Mouse (Mus musculus) CH12.LX (cell line): Measurements from ENCODE around the gene Lama2. TPM values are rescaled to one million over a fixed set of nuclear protein-coding genes. Genes with fewer than 3 reads are reported as not detected.

Source experiments
- DNase-seq: peaks from one replicate; pipeline ENCODE4 v3.0.0-alpha.2; 2013; ENCODE audit errors: extremely low read depth
- H3K27ac ChIP-seq: 2 replicates; pipeline ENCODE4 v1.5.1; 2012; ENCODE audit warnings: low read depth, mild to moderate bottlenecking, control low read depth, moderate library complexity; ENCODE audit not compliant: insufficient read depth
- H3K27me3 ChIP-seq: replicated peaks from 2 replicates; pipeline ENCODE3; 2012; ENCODE audit warnings: inconsistent platforms
- H3K36me3 ChIP-seq, 2 experiments: replicated peaks in 1 of 2; 2 replicates each; pipeline versions ENCODE3 to v1.6.1; 2012; ENCODE audit warnings: inconsistent platforms in 1 of 2, low read length in 1 of 2, mild to moderate bottlenecking in 1 of 2, mixed read lengths in 1 of 2, moderate library complexity in 1 of 2; ENCODE audit not compliant: control insufficient read depth in 1 of 2, insufficient read depth in 1 of 2
- H3K4me1 ChIP-seq, 2 experiments: 2 replicates each; pipeline ENCODE4 v1.6.1; 2012; ENCODE audit warnings: inconsistent platforms in 1 of 2, moderate library complexity in 1 of 2; ENCODE audit not compliant: insufficient read depth in 2 of 2, control insufficient read depth in 1 of 2
- H3K4me2 ChIP-seq: 2 replicates; pipeline ENCODE4 v1.6.1; 2012; ENCODE audit warnings: low read depth, mild to moderate bottlenecking, control low read depth; ENCODE audit not compliant: poor library complexity, insufficient read depth, severe bottlenecking
- H3K4me3 ChIP-seq, 3 experiments: fragments of 150-350 bp in 1 of 3; sonication (generic) in 1 of 3; replicated peaks in 1 of 3; 2 replicates each; pipeline versions ENCODE3 to v1.5.1; 2011 to 2012; ENCODE audit warnings: low read depth in 2 of 3, low read length in 2 of 3, mild to moderate bottlenecking in 2 of 3, moderate library complexity in 2 of 3, control low read depth in 1 of 3, improper control_type of control experiment in 1 of 3, inconsistent platforms in 1 of 3, mixed read lengths in 1 of 3; ENCODE audit not compliant: poor library complexity in 1 of 3
- H3K79me2 ChIP-seq: replicated peaks from 2 replicates; pipeline ENCODE4 v1.6.1; 2012; ENCODE audit warnings: mild to moderate bottlenecking, moderate library complexity; ENCODE audit not compliant: control insufficient read depth, poor library complexity, insufficient read depth, severe bottlenecking; ENCODE audit errors: extremely low read depth
- H3K9ac ChIP-seq: 2 replicates; pipeline ENCODE4 v1.6.1; 2012; ENCODE audit warnings: low read depth, mild to moderate bottlenecking, control low read depth, moderate library complexity; ENCODE audit not compliant: insufficient read depth
- H3K9me3 ChIP-seq: replicated peaks from 2 replicates; pipeline ENCODE3; 2012; ENCODE audit warnings: low read length, inconsistent platforms, mixed read lengths
- CTCF ChIP-seq, 2 experiments: IDR thresholded peaks in 1 of 2; conservative IDR thresholded peaks in 1 of 2; 2 replicates each; pipeline ENCODE4 v1.5.1; 2011 to 2012; ENCODE audit warnings: low read depth in 2 of 2, low read length in 2 of 2, improper control_type of control experiment in 1 of 2, inconsistent platforms in 1 of 2, mild to moderate bottlenecking in 1 of 2, moderate library complexity in 1 of 2
- E2F4 ChIP-seq: IDR thresholded peaks from 2 replicates; pipeline ENCODE4 v1.6.1; 2011; ENCODE audit warnings: low read depth, low read length, improper control_type of control experiment; ENCODE audit not compliant: insufficient replicate concordance
- EP300 ChIP-seq: IDR thresholded peaks from 2 replicates; pipeline ENCODE4 v1.6.1; 2011; ENCODE audit warnings: low read length, improper control_type of control experiment
- ETS1 ChIP-seq: conservative IDR thresholded peaks from 2 replicates; pipeline ENCODE4 v1.6.1; 2012; ENCODE audit warnings: low read depth, mild to moderate bottlenecking, inconsistent platforms, low read length, improper control_type of control experiment, moderate library complexity
- KAT2A ChIP-seq: IDR thresholded peaks from 2 replicates; pipeline ENCODE4 v1.6.1; 2012; ENCODE audit warnings: low read length, improper control_type of control experiment, inconsistent platforms; ENCODE audit not compliant: insufficient replicate concordance
- MAZ ChIP-seq: IDR thresholded peaks from 2 replicates; pipeline ENCODE4 v1.6.1; 2012; ENCODE audit warnings: low read depth, mild to moderate bottlenecking, inconsistent platforms, low read length, improper control_type of control experiment, moderate library complexity
- MEF2A ChIP-seq: IDR thresholded peaks from 2 replicates; pipeline ENCODE4 v1.6.1; 2014; ENCODE audit warnings: low read depth, mild to moderate bottlenecking, inconsistent platforms, low read length, improper control_type of control experiment, borderline replicate concordance
- MXI1 ChIP-seq: IDR thresholded peaks from 2 replicates; pipeline ENCODE4 v1.6.1; 2011; ENCODE audit warnings: mild to moderate bottlenecking, low read depth, low read length, improper control_type of control experiment
- POLR2A ChIP-seq: IDR thresholded peaks from 2 replicates; pipeline ENCODE4 v1.6.1; 2011; ENCODE audit warnings: low read depth, mild to moderate bottlenecking, improper control_type of control experiment, low read length
- POLR2AphosphoS2 ChIP-seq: IDR thresholded peaks from 2 replicates; pipeline ENCODE4 v1.6.1; 2011; ENCODE audit warnings: low read depth, low read length, improper control_type of control experiment
- RAD21 ChIP-seq: IDR thresholded peaks from 2 replicates; pipeline ENCODE4 v1.6.1; 2011; ENCODE audit warnings: low read depth, mild to moderate bottlenecking, low read length, improper control_type of control experiment, moderate library complexity
- RCOR1 ChIP-seq: conservative IDR thresholded peaks from 2 replicates; pipeline ENCODE4 v1.6.1; 2012; ENCODE audit warnings: low read depth, mild to moderate bottlenecking, inconsistent platforms, low read length, improper control_type of control experiment
- SIN3A ChIP-seq: IDR thresholded peaks from 2 replicates; pipeline ENCODE4 v1.6.1; 2012; ENCODE audit warnings: low read length, improper control_type of control experiment, inconsistent platforms
- SMC3 ChIP-seq: IDR thresholded peaks from 2 replicates; pipeline ENCODE4 v1.6.1; 2011; ENCODE audit warnings: low read depth, low read length, improper control_type of control experiment
- TCF12 ChIP-seq: IDR thresholded peaks from 2 replicates; pipeline ENCODE4 v1.6.1; 2014; ENCODE audit warnings: low read depth, mild to moderate bottlenecking, inconsistent platforms, low read length, improper control_type of control experiment
- USF1 ChIP-seq: IDR thresholded peaks from 2 replicates; pipeline ENCODE4 v1.6.1; 2014; ENCODE audit warnings: low read depth, mild to moderate bottlenecking, inconsistent platforms, low read length, improper control_type of control experiment
- USF2 ChIP-seq: conservative IDR thresholded peaks from 2 replicates; pipeline ENCODE4 v1.6.1; 2011; ENCODE audit warnings: low read depth, low read length, improper control_type of control experiment
- ZC3H11A ChIP-seq: IDR thresholded peaks from 2 replicates; pipeline ENCODE4 v1.6.1; 2012; ENCODE audit warnings: low read depth, mild to moderate bottlenecking, inconsistent platforms, low read length, improper control_type of control experiment
- ZKSCAN1 ChIP-seq: IDR thresholded peaks from 2 replicates; pipeline ENCODE4 v1.6.1; 2012; ENCODE audit warnings: low read depth, inconsistent platforms, low read length, improper control_type of control experiment, borderline replicate concordance
- ZNF384 ChIP-seq: IDR thresholded peaks from 2 replicates; pipeline ENCODE4 v1.6.1; 2012; ENCODE audit warnings: low read depth, low read length, improper control_type of control experiment, inconsistent platforms
- dilution Hi-C: fragments of 300-500 bp; cut with MboI; formaldehyde crosslinking; loops from 2 replicates; pipeline ENCODE4 v1.14.3; 2020; ENCODE audit warnings: low sequenced_read_pairs; ENCODE audit not compliant: extremely low pct_unique_long_range_greater_than_20kb, extremely low pct_ligation_motif_present
- in situ Hi-C: fragments of 300-500 bp; cut with MboI; formaldehyde crosslinking; loops from 3 replicates; pipeline ENCODE4 v1.14.3; 2019; ENCODE audit warnings: low sequenced_read_pairs, low pct_ligation_motif_present, low pct_unique_long_range_greater_than_20kb, mixed read lengths
- polyA plus RNA-seq: library from polyadenylated mRNA; unstranded; fragments of >175 nt; gene quantifications from 2 replicates; pipeline ENCODE4 v1.2.1, GENCODE M21; 2012; ENCODE audit warnings: low read depth; ENCODE audit not compliant: insufficient read length
- total RNA-seq, 2 experiments: library from RNA; depleted of rRNA; stranded (reverse); fragments of 300-350 nt in 1 of 2; fragments of >200 nt in 1 of 2; gene quantifications; 2 replicates each; pipeline ENCODE4 v1.2.3; 2012 to 2014

Gene Lama2
- not detected in 2 replicates for total RNA-seq (2012; rRNA removed)
- not detected in 2 replicates for total RNA-seq (2014; rRNA removed)
- not detected in 2 replicates for polyA plus RNA-seq

DNA sequence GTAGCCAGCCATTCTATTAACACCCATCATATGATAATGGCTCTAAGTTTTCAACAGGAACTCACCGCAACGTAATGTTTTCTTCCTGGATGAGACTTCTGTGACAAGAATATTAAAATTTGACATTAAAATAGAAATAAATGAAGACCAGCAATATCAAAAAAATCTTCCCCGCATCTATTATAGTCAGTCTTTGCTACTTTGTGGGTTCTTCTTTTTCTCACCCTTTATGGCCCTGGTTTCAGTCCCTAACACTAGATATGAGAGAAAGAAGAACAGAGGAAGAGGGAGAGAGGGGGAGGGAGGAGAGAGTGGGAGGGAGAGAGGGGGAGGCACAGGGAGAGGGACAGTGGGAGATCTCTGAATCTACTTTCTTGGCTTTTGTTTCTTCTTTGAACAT, at the start of gene Lama2:
Lama2 (minus strand) TSS at position 101 of the 400 bp plus-strand sequence.
- dilution Hi-C loops, result no loop called here
- no peak within 1 kb of the TSS for H3K4me3 ChIP-seq

DNA sequence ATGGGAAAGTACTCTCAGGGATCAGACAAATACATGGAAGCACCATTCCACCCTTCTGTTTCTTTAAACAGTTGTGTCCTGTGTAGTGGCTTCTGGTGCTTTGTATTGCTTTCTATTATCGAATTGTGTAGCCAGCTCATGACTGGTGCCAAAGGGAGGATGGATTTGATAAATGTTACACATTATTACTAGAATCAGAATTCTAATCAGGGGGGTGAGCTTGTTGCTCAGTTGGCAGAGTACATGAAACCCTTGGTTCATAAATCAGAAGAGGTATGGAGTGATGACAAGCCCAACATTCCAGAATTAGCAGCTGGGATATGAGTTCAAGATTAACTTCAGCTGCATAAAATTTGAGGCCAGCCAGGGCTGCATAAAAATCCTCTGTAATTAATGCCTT, 44.8 kb upstream of the Lama2 start:
- no peak overlapping the region for H3K9ac ChIP-seq
- in situ Hi-C loops, result no loop called here
- TF ChIP-seq TCF12 (no peak), SMC3 (no peak), ETS1 (no peak), MXI1 (no peak), E2F4 (no peak), ZKSCAN1 (no peak), KAT2A (no peak), POLR2A (no peak), MAZ (no peak), MEF2A (no peak), SIN3A (no peak), USF2 (no peak), ZC3H11A (no peak), CTCF (conservative IDR thresholded peaks at IDR 0.05 in 1 of 2, IDR thresholded peaks at IDR 0.05 in 1 of 2; ENCODE audit: low read depth in 2 of 2, low read length in 2 of 2) (no peak), RAD21 (no peak), POLR2AphosphoS2 (no peak), ZNF384 (no peak), RCOR1 (no peak), EP300 (no peak)
- TF ChIP-seq, all 38 proteins: peak for 0
- dilution Hi-C loops, result no loop called here
- no peaks in the 10 kb centered on the region for H3K4me1 ChIP-seq
- H3K79me2 ChIP-seq, result no peaks in the 10 kb centered on the region
- no peak overlapping the region for H3K4me3 ChIP-seq
- no peak overlapping the region for H3K4me2 ChIP-seq
- H3K27ac ChIP-seq, result no peak overlapping the region
- H3K36me3 ChIP-seq, result no peaks in the 10 kb centered on the region
- H3K27me3 ChIP-seq, result no peaks in the 10 kb centered on the region
- peaks cover 4% of the 10 kb centered on the region for H3K9me3 ChIP-seq
- no peak for DNase-seq

More for the DNA sequence above, at the start of gene Lama2:
- Histone ChIP-seq H3K4me2 (no peak within 1 kb of the TSS), H3K27me3 (no peaks in the 10 kb centered on the region), H3K9me3 (peaks cover 11% of the 10 kb centered on the region), H3K9ac (no peak within 1 kb of the TSS), H3K27ac (no peak within 1 kb of the TSS), H3K36me3 (no peaks in the 10 kb centered on the region), H3K79me2 (no peaks in the 10 kb centered on the region), H3K4me1 (no peaks in the 10 kb centered on the region)
- DNase-seq, result no peak
- in situ Hi-C loops, result no loop called here
- TF ChIP-seq SIN3A (no peak), USF1 (no peak), EP300 (no peak)
